Mouse (Mus musculus) cerebellum, adult (tissue): ENCODE measurements around the gene Derl3.
A peak's percentile ranks its signal among the peaks of the same experiment; 100 is the strongest.
"Not testable (repeated sequence)": the region's sequence is repeated elsewhere in the genome, so short reads cannot be mapped to it uniquely, and the experiment has no call there.

ENCODE experiments used
- ATAC-seq: cut with Nextera tagmentation; 2 replicates; pipeline ENCODE4 v1.9.2; 2017; ENCODE audit warnings: mild to moderate bottlenecking, moderate library complexity, mixed read lengths; ENCODE audit not compliant: insufficient number of reproducible peaks, low FRiP score, low TSS enrichment

The Derl3 gene

GRCm38 (mm10) chr10:75893089-75893750 is at the start of gene Derl3:
Derl3 (plus strand) TSS chr10:75893413.
- peak; percentile 99 for ATAC-seq

DNA sequence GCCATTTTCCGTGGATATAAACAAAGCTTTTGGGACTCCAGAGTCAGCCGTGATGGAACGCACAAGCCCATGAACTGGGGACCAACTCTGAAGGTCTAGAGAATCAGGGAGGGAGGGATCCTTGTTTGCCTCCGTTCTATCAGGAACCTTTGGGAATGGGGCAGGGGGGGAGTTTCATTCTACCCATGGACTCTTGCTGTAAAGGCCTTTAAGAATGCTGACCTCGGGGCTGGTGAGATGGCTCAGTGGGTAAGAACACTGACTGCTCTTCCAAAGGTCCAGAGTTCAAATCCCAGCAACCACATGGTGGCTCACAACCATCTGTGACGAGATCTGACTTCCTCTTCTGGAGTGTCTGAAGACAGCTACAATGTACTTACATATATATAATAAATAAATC is 49.3 kb upstream of the Derl3 start:
- not testable (repeated sequence) for ATAC-seq

GRCm38 (mm10) chr10:75844800-75845199 is 48.4 kb upstream of the Derl3 start:
- ATAC-seq = no peak

DNA sequence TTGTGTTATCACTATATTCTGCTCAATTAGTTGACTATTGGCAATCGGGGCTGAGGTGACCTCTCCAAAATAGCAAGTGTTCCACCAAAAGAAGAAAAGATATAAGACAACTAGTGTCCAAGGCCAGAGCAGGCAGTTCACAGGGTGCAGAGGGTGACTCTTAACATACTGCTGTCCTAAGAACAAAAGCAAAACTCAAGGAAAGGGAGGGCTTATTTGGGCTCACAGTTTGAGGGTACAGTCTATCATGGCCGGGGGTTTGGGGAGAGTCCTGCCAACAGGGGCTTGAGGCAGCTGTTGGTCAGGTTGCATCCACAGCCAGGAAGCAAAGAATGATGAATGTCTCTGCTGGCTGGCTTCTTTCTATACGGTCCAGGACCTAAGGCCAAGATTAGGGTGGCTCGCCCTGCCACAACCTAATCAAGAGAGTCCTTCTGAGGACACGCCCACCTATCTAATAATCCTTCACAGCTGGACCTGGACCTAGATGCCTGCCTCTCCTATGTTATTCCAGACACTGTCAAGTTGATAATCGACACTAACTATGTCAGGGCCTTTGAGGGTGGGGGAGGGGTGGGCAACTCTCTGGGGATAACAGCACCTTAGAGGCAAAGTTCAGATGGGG is 47.8 kb upstream of the Derl3 start:
- no peak for ATAC-seq

DNA sequence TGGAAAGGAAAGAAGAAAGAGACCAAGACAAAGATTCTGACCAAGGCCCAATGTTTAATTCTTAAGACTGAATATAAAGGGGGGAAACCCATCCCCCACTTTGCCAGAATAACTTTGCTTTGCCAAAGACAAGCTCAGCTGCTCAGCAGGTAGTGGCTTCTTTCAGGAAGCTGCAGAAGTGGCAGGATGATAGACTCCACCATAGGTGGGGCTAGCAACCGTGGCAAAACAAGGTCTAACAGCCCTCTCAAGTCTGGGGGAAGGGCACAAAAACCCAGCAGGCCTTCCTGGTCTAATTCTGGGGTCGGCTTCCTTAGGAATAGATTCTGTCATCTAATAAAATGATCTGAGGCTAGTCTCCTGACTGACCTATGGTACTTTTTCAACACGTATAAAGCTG is 44.8 kb upstream of the Derl3 start:
- no peak for ATAC-seq

DNA sequence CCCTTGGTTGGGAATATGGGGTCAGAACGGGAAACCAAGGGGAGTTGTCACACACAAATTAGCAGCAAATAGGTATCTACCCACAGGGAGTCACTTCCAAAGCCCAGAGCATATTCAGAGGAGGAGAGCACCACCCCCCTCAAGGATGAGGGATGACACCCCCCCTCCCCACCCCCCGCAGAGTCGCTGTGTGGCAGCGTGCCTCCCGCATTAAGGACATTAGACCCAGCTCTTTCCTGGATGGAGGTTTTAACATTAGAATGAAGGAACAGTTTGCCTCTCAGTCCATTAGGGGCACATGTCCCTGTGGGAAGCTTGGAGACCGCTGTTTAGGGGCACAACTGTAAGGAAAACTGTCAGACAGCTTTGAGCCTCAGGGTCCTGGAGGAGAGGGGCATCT is 42.1 kb upstream of the Derl3 start:
- ATAC-seq = no peak

DNA sequence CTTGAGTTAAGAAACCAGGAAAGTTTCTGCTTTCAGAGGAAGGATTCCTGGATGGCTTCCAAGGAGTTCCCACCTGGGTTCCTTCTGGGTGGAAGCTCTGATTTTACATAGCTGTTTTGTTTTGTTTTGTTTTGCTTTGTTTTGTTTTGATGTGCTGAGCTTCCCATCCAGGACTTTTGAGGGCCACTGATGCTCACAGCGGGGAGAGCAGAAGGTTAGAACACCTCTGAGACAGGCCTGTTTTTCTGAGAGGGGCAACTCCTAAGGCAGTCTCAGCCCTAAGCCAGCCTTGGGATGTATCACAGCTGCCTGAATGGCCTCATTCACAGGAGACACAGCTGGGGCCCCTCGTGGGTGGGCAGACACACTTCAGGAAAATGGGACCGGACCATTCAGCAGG is 41.5 kb upstream of the Derl3 start:
- no peak for ATAC-seq

GRCm38 (mm10) chr10:75852539-75853125 is 40.6 kb upstream of the Derl3 start:
- no peak for ATAC-seq

DNA sequence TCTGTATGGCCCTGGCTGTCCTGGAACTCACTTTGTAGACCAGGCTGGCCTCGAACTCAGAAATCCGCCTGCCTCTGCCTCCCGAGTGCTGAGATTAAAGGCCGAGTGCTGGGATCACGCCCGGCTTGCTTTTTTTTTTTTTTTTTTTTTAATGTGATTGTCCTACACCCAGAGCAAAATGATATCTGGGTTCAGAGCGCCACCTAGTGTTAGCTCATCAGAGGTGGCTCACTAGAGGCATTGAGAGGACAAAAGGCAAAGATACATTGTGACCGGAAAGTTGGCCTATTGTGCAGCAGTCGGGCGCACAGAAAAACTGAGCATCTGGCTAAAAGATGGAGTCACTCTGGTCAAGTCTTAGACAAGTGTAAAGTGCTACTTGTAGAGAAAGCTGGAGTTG is 39.8 kb upstream of the Derl3 start:
- peak; percentile 68 for ATAC-seq

GRCm38 (mm10) chr10:75854096-75854495 is 39.1 kb upstream of the Derl3 start:
- no peak for ATAC-seq

- ATAC-seq = no peak
Measured at GRCm38 (mm10) chr10:75854791-75855190, 38.4 kb upstream of the Derl3 start.

- no peak for ATAC-seq
Measured at GRCm38 (mm10) chr10:75855416-75855981, 37.7 kb upstream of the Derl3 start.

GRCm38 (mm10) chr10:75856155-75856907 is 36.9 kb upstream of the Derl3 start:
- ATAC-seq = no peak

DNA sequence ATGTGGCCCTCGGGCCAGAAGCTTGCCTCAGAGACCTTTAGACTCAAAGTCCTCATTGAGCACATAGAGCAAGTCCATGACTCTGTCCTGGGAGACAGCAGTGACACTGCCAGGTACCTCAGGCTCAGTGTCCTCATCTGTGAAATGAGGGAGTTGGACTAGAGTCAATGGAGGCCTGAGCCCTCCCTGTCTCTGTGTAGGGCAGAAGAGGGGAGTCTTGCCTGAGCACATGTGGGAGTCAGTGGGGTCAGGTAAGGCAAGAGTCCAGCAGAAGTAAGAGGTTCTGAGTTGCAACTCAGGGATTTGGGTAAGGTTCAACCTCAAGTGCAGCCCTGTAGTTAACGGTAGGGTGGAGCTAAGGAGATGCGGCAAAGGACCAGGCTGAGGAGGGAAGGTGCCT is 36.2 kb upstream of the Derl3 start:
- ATAC-seq = no peak

DNA sequence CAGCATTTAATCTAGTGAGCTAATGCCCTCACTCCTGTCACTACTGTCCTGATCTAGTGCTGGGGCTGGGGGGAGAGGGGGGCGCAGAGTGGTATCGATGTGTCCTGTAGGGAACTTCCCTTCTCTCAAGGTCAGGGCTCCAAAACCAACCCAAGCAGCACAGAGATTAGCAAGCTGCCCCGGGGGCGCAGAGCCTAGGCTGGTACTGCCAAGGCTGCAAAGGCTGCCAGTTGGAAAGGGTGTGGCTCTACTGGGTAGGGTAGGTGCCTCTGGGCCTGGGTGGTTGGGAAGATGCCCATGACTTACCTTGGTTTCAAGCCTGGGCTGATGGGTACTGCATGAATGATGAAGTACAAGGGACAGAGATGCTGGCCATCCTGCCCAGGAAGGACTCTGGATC is 35.6 kb upstream of the Derl3 start:
- no peak for ATAC-seq

- ATAC-seq = no peak
Measured at GRCm38 (mm10) chr10:75859107-75859746, 34.0 kb upstream of the Derl3 start.

- ATAC-seq = peak; percentile 91
Measured at GRCm38 (mm10) chr10:75859786-75860470, 33.3 kb upstream of the Derl3 start, which contains the start of gene Mif. Mif (minus strand) TSS chr10:75860240.

DNA sequence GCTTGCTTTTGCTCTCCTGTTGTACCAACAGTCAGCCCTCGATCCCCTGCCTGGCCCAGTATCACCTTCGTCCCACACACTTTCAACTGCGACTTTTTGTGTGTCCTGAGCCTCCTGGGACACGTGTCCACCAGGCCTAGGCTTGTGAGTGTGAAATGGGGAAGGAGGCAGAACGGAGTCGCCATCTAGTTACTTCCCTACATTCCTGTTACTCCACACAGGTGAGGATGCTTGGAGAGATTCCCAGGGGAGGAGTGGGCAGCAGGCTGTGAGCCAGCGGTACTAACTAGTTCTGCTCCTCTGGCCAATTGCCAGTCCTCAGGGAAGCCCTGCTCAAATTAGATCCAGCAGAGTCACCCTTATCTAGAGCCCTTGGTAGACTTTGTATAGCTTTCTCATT is 32.5 kb upstream of the Derl3 start:
- ATAC-seq = no peak

- ATAC-seq = no peak
Measured at GRCm38 (mm10) chr10:75861587-75861986, 31.6 kb upstream of the Derl3 start.
